Mouse (Mus musculus): ENCODE measurements around the gene Frat1. TPM values are rescaled to one million over a fixed set of nuclear protein-coding genes. Genes with fewer than 3 reads are reported as not detected.

Gene Frat1
- total RNA-seq (2021), result 10 to 100 TPM; 22.0 to 27.1 TPM
- long read RNA-seq, experiment 1, partial matches to known transcripts, result 0 of 2 reads
- long read RNA-seq, experiment 1, other reads (novel, unspliced or antisense), result 0 of 2 reads
- long read RNA-seq, experiment 2, partial matches to known transcripts, result 0 of 4 reads
- long read RNA-seq, experiment 2, other reads (novel, unspliced or antisense), result 0 of 4 reads

- peak; percentile 86 to 90 for DNase-seq (ENCODE audit: low spot score in 2 of 2)
- peak within 1 kb of the TSS; percentile 80 for H3K4me3 ChIP-seq
- TF ChIP-seq CTCF (conservative IDR thresholded peaks at IDR 0.05), result 0 out of 2 replicates have a peak, but pooled peaks have one; percentile 3
Observed at GRCm38 (mm10) chr19:41829381-41830105, at the start of gene Frat1. Gene Frat1 (plus strand): TSS chr19:41829970.

GRCm38 (mm10) chr19:41786896-41787295 lies 42.9 kb upstream of the Frat1 start:
- TF ChIP-seq CTCF (conservative IDR thresholded peaks at IDR 0.05), result no peak
- no peak overlapping the region for H3K27ac ChIP-seq
- no peak for DNase-seq (ENCODE audit: low spot score in 2 of 2)

More at GRCm38 (mm10) chr19:41829381-41830105, at the start of gene Frat1:
- peak within 1 kb of the TSS; percentile 98 for H3K27ac ChIP-seq

GRCm38 (mm10) chr19:41789110-41789961 lies 40.4 kb upstream of the Frat1 start:
- TF ChIP-seq CTCF (conservative IDR thresholded peaks at IDR 0.05), result no peak
- Histone ChIP-seq H3K27ac (no peak overlapping the region), H3K4me3 (no peak overlapping the region)
- no peak for DNase-seq (ENCODE audit: low spot score in 2 of 2)

More at GRCm38 (mm10) chr19:41786896-41787295, 42.9 kb upstream of the Frat1 start:
- H3K4me3 ChIP-seq, result no peak overlapping the region

GRCm38 (mm10) chr19:41791384-41791783 lies 38.4 kb upstream of the Frat1 start:
- DNase-seq (ENCODE audit: low spot score in 2 of 2), result no peak
- peak; percentile 57 for TF ChIP-seq CTCF (conservative IDR thresholded peaks at IDR 0.05)
- H3K27ac ChIP-seq, result no peak overlapping the region
- no peak overlapping the region for H3K4me3 ChIP-seq

- DNase-seq (ENCODE audit: low spot score in 2 of 2), result no peak
- no peak overlapping the region for H3K27ac ChIP-seq
- TF ChIP-seq CTCF (conservative IDR thresholded peaks at IDR 0.05), result no peak
- no peak overlapping the region for H3K4me3 ChIP-seq
Observed at GRCm38 (mm10) chr19:41792934-41793486, 36.8 kb upstream of the Frat1 start.

- TF ChIP-seq CTCF (conservative IDR thresholded peaks at IDR 0.05), result no peak
- DNase-seq (ENCODE audit: low spot score in 2 of 2), result no peak
- Histone ChIP-seq H3K27ac (no peak overlapping the region), H3K4me3 (no peak overlapping the region)
Observed at GRCm38 (mm10) chr19:41794017-41794416, 35.8 kb upstream of the Frat1 start.

- Histone ChIP-seq H3K27ac (no peak overlapping the region), H3K4me3 (no peak overlapping the region)
- DNase-seq (ENCODE audit: low spot score in 2 of 2), result no peak
- TF ChIP-seq CTCF (conservative IDR thresholded peaks at IDR 0.05), result no peak
Observed at GRCm38 (mm10) chr19:41794901-41795300, 34.9 kb upstream of the Frat1 start.

GRCm38 (mm10) chr19:41796148-41796760 lies 33.5 kb upstream of the Frat1 start:
- DNase-seq (ENCODE audit: low spot score in 2 of 2), result no peak
- no peak for TF ChIP-seq CTCF (conservative IDR thresholded peaks at IDR 0.05)
- Histone ChIP-seq H3K27ac (no peak overlapping the region), H3K4me3 (no peak overlapping the region)

GRCm38 (mm10) chr19:41796789-41797327 lies 32.9 kb upstream of the Frat1 start:
- no peak for TF ChIP-seq CTCF (conservative IDR thresholded peaks at IDR 0.05)
- no peak overlapping the region for H3K27ac ChIP-seq
- DNase-seq (ENCODE audit: low spot score in 2 of 2), result no peak
- no peak overlapping the region for H3K4me3 ChIP-seq

- DNase-seq (ENCODE audit: low spot score in 2 of 2), result no peak
- Histone ChIP-seq H3K27ac (no peak overlapping the region), H3K4me3 (no peak overlapping the region)
- TF ChIP-seq CTCF (conservative IDR thresholded peaks at IDR 0.05), result no peak
Observed at GRCm38 (mm10) chr19:41797536-41797935, 32.2 kb upstream of the Frat1 start.

- Histone ChIP-seq H3K4me3 (no peak overlapping the region), H3K27ac (no peak overlapping the region)
- TF ChIP-seq CTCF (conservative IDR thresholded peaks at IDR 0.05), result no peak
- DNase-seq (ENCODE audit: low spot score in 2 of 2), result no peak
Observed at GRCm38 (mm10) chr19:41800451-41800850, 29.3 kb upstream of the Frat1 start.
